Mouse (Mus musculus) kidney, embryonic 15.5 days (tissue): Measurements from ENCODE around the gene Hgd. TPM values are rescaled to one million over a fixed set of nuclear protein-coding genes. Genes with fewer than 3 reads are reported as not detected.

Experiments
- ATAC-seq: fragments of 200-750 bp; cut with Nextera tagmentation; replicated peaks from 2 replicates; pipeline ENCODE4 v1.8.0; 2017; ENCODE audit warnings: moderate TSS enrichment; ENCODE audit not compliant: low FRiP score
- H3K27ac ChIP-seq: fragments of 300-500 bp; sonication (generic); 2 replicates; pipeline ENCODE4 v1.5.1; 2015; ENCODE audit warnings: mild to moderate bottlenecking, inconsistent platforms
- H3K27me3 ChIP-seq: fragments of 300-500 bp; sonication (generic); 2 replicates; pipeline ENCODE4 v1.6.1; 2015; ENCODE audit warnings: inconsistent platforms
- H3K36me3 ChIP-seq: fragments of 300-500 bp; sonication (generic); 2 replicates; pipeline ENCODE4 v1.6.1; 2015; ENCODE audit warnings: inconsistent platforms
- H3K4me1 ChIP-seq: fragments of 300-500 bp; sonication (generic); 2 replicates; pipeline ENCODE4 v1.6.1; 2015; ENCODE audit warnings: inconsistent platforms
- H3K4me2 ChIP-seq: fragments of 300-500 bp; sonication (generic); 2 replicates; pipeline ENCODE4 v1.6.1; 2015; ENCODE audit warnings: moderate library complexity, mild to moderate bottlenecking, inconsistent platforms
- H3K4me3 ChIP-seq: fragments of 300-500 bp; sonication (generic); replicated peaks from 2 replicates; pipeline ENCODE4 v1.5.1; 2015; ENCODE audit warnings: mild to moderate bottlenecking, inconsistent platforms
- H3K9ac ChIP-seq: fragments of 300-500 bp; sonication (generic); 2 replicates; pipeline ENCODE4 v1.6.1; 2015; ENCODE audit warnings: mild to moderate bottlenecking, inconsistent platforms
- H3K9me3 ChIP-seq: fragments of 300-500 bp; sonication (generic); replicated peaks from 2 replicates; pipeline ENCODE4 v1.6.1; 2016; ENCODE audit warnings: inconsistent platforms
- WGBS: fragments of 180-500 bp; shearing (Covaris S2); methylation state at CpG from one replicate; pipeline ENCODE4 v1.1.7; 2015; ENCODE audit warnings: mixed read lengths; 5-methylcytosine and 5-hydroxymethylcytosine counted together
- polyA plus RNA-seq: library from polyadenylated mRNA; unstranded; fragments of >200 nt; fragmentation: Nextera tagmentation; extraction: Ambion mirVana; gene quantifications from 2 replicates; pipeline ENCODE4 v1.2.1, GENCODE M21; 2015

The Hgd gene
- polyA plus RNA-seq, 1 experiment from 2014 or later, result 4.0 TPM

DNA sequence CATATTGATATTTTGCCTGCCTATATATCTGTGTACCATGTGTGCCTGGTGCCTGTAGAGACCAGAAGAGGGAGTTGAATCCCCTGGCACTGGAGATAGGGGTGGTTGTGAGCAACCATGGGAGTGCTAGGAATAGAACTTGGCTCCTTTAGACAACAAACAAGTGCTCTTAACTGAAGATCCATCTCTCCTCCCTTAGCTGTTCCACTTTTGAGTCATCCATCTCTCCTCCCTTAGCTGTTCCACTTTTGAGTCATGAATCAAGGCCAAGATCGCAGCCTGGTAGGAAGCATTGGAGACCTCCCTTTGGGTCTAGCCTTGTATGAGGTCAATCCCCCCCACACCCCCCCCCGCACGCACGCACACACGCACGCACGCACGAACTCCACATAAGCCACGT lies 34.6 kb downstream of the Hgd start:
- H3K36me3 ChIP-seq, result no peaks in the 10 kb centered on the region
- H3K4me2 ChIP-seq, result no peak overlapping the region
- WGBS, result 89% methylated on average over 9 of the region's 9 CpGs
- peaks cover 13% of the 10 kb centered on the region for H3K4me1 ChIP-seq
- H3K27ac ChIP-seq, result no peak overlapping the region
- ATAC-seq, result no peak
- no peak overlapping the region for H3K9ac ChIP-seq
- H3K27me3 ChIP-seq, result no peaks in the 10 kb centered on the region
- H3K9me3 ChIP-seq, result no peaks in the 10 kb centered on the region
- no peak overlapping the region for H3K4me3 ChIP-seq

DNA sequence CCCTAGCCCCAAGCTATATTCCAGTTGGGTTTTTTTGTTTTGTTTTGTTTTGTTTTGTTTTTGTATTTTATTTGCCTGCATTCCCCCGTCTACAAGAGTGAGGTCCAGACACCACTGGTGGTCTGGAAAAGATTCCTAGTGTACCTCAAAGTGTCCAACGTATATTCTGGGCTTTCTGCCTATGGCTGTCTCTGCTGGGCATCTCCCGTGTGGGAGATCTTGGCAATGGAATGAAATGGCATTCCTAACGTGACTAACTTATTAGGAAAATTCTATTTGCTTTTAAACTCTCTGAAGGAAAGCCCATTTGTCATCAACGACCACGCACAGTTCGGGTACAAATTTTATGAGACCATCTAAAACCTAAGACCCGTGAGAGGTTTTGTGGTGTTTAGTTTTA lies 35.5 kb downstream of the Hgd start:
- Histone ChIP-seq H3K9ac (no peak overlapping the region), H3K9me3 (no peaks in the 10 kb centered on the region), H3K27me3 (no peaks in the 10 kb centered on the region), H3K4me1 (peaks cover 13% of the 10 kb centered on the region), H3K4me2 (no peak overlapping the region), H3K27ac (no peak overlapping the region), H3K4me3 (no peak overlapping the region), H3K36me3 (no peaks in the 10 kb centered on the region)
- no peak for ATAC-seq
- WGBS, result 57% methylated on average over 8 of the region's 8 CpGs

- no peaks in the 10 kb centered on the region for H3K9me3 ChIP-seq
- no peak overlapping the region for H3K9ac ChIP-seq
- no peaks in the 10 kb centered on the region for H3K27me3 ChIP-seq
- H3K4me2 ChIP-seq, result no peak overlapping the region
- H3K4me3 ChIP-seq, result no peak overlapping the region
- H3K36me3 ChIP-seq, result no peaks in the 10 kb centered on the region
- no peak overlapping the region for H3K27ac ChIP-seq
- no peak for ATAC-seq
- H3K4me1 ChIP-seq, result peaks cover 13% of the 10 kb centered on the region
- WGBS, result 68% methylated on average over 8 of the region's 8 CpGs
These were observed 36.2 kb downstream of the Hgd start for GRCm38 (mm10) chr16:37616104-37616503.

DNA sequence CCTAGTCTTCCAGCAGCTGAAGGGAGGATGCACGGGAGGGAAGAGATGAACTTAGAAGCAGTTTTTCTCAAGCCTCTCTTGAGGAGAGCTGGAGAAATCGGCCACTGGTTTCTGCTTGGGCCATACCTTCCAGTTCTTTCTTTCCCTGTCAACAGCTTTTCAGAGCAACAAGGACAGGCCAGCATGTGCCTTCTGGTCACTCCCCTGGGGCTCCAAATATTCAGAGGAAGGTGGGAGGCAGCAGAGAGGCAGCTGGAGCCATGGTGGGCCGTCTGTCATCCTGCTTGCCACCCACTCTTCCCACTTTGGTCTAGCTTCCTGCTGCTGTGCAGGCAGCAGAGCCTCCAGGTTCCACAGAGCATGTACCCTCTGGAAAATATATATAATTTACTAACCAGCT lies 37.7 kb downstream of the Hgd start:
- no peak overlapping the region for H3K4me3 ChIP-seq
- no peaks in the 10 kb centered on the region for H3K27me3 ChIP-seq
- no peak overlapping the region for H3K4me2 ChIP-seq
- no peaks in the 10 kb centered on the region for H3K36me3 ChIP-seq
- H3K9ac ChIP-seq, result no peak overlapping the region
- no peak for ATAC-seq
- peaks cover 13% of the 10 kb centered on the region for H3K4me1 ChIP-seq
- H3K9me3 ChIP-seq, result no peaks in the 10 kb centered on the region
- WGBS, result 14% methylated on average over 3 of the region's 3 CpGs
- H3K27ac ChIP-seq, result peak overlapping the region; percentile 37; the same call in 1 of the 2 replicates

GRCm38 (mm10) chr16:37622403-37622802 lies 42.5 kb downstream of the Hgd start:
- H3K9me3 ChIP-seq, result no peaks in the 10 kb centered on the region
- 84% methylated on average over 3 of the region's 3 CpGs for WGBS

GRCm38 (mm10) chr16:37622919-37623318 lies 43.0 kb downstream of the Hgd start:
- ATAC-seq, result no peak
- H3K4me2 ChIP-seq, result no peak overlapping the region
- no peak overlapping the region for H3K27ac ChIP-seq
- H3K9me3 ChIP-seq, result no peaks in the 10 kb centered on the region
- peaks cover 4% of the 10 kb centered on the region; the same call in 1 of the 2 replicates for H3K4me1 ChIP-seq
- no peaks in the 10 kb centered on the region for H3K27me3 ChIP-seq
- no peak overlapping the region for H3K4me3 ChIP-seq
- no peaks in the 10 kb centered on the region for H3K36me3 ChIP-seq
- WGBS, result 78% methylated on average over 5 of the region's 5 CpGs
- H3K9ac ChIP-seq, result no peak overlapping the region

More at GRCm38 (mm10) chr16:37622403-37622802, 42.5 kb downstream of the Hgd start:
- no peak overlapping the region for H3K9ac ChIP-seq
- H3K27ac ChIP-seq, result no peak overlapping the region
- H3K4me3 ChIP-seq, result no peak overlapping the region
- H3K4me1 ChIP-seq, result peaks cover 9% of the 10 kb centered on the region
- no peaks in the 10 kb centered on the region for H3K27me3 ChIP-seq
- no peaks in the 10 kb centered on the region for H3K36me3 ChIP-seq
- H3K4me2 ChIP-seq, result no peak overlapping the region
- no peak for ATAC-seq

DNA sequence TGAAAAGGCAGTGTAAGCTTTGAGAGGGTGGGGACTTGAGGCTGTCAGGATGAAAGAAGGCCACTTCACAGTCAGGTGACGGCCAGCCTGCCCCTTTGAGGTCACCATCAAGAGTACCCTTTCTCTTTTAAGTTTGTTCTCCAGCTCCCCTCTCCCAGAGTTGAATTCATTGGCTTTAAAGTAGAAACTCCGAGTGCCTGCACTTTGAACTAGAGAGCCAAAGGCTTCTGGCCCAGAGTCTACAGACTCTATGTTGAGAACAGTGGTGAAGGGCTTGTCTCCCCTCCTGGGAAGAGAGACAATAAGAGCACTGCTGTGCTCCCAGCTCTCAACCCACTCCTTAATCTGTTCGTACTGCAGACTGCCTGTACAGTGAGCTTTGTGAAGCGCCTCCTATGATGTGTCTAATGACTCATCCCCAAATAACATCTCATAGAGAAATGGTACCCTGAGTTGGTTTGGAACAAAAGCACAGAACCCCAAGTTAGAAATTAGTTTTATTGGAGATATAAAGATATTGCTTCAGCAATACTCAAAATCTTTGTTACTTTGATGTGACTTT lies 46.5 kb downstream of the Hgd start:
- H3K9me3 ChIP-seq, result no peaks in the 10 kb centered on the region
- H3K9ac ChIP-seq, result no peak overlapping the region
- H3K4me2 ChIP-seq, result no peak overlapping the region
- H3K4me3 ChIP-seq, result no peak overlapping the region
- H3K27me3 ChIP-seq, result no peaks in the 10 kb centered on the region
- ATAC-seq, result no peak
- 55% methylated on average over 4 of the region's 4 CpGs for WGBS
- no peak overlapping the region for H3K27ac ChIP-seq
- H3K36me3 ChIP-seq, result no peaks in the 10 kb centered on the region
- H3K4me1 ChIP-seq, result no peaks in the 10 kb centered on the region

GRCm38 (mm10) chr16:37628336-37628735 lies 48.4 kb downstream of the Hgd start:
- Histone ChIP-seq H3K4me3 (no peak overlapping the region), H3K9me3 (no peaks in the 10 kb centered on the region), H3K4me1 (no peaks in the 10 kb centered on the region), H3K36me3 (no peaks in the 10 kb centered on the region), H3K4me2 (no peak overlapping the region), H3K27me3 (no peaks in the 10 kb centered on the region), H3K27ac (no peak overlapping the region), H3K9ac (no peak overlapping the region)
- no peak for ATAC-seq
- WGBS, result 60% methylated on average over 9 of the region's 9 CpGs

GRCm38 (mm10) chr16:37629011-37629410 lies 49.1 kb downstream of the Hgd start:
- H3K9me3 ChIP-seq, result no peaks in the 10 kb centered on the region
- WGBS, result 89% methylated on average over 7 of the region's 7 CpGs
- H3K27me3 ChIP-seq, result no peaks in the 10 kb centered on the region
- no peak overlapping the region for H3K9ac ChIP-seq
- H3K4me2 ChIP-seq, result no peak overlapping the region
- no peak for ATAC-seq
- no peaks in the 10 kb centered on the region for H3K36me3 ChIP-seq
- H3K4me3 ChIP-seq, result no peak overlapping the region
- no peak overlapping the region for H3K27ac ChIP-seq
- no peaks in the 10 kb centered on the region for H3K4me1 ChIP-seq

DNA sequence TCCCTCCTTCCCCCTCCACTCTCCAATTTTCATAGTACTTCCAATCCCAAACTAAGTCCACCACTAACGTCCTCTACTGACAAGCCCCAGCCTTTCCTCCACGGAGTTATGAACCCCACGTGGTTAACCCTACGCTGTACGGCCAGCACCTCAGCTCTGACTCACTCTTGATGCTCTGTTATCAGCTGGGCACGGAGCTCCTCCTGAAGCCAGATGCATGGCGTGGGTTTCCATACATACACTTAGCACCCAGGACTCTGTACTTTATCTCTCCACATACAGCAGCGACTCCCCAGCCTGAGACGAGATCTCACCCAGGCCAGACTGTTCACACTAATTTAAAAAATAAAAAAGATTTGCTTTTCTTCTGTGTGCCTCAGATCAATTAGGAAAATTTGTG lies 54.6 kb downstream of the Hgd start:
- H3K27ac ChIP-seq, result no peak overlapping the region
- H3K4me1 ChIP-seq, result no peaks in the 10 kb centered on the region
- H3K36me3 ChIP-seq, result no peaks in the 10 kb centered on the region
- H3K4me2 ChIP-seq, result no peak overlapping the region
- no peak overlapping the region for H3K4me3 ChIP-seq
- no peak overlapping the region for H3K9ac ChIP-seq
- no peaks in the 10 kb centered on the region for H3K9me3 ChIP-seq
- 73% methylated on average over 9 of the region's 9 CpGs for WGBS
- H3K27me3 ChIP-seq, result no peaks in the 10 kb centered on the region
- no peak for ATAC-seq

- no peak for ATAC-seq
- H3K36me3 ChIP-seq, result no peaks in the 10 kb centered on the region
- H3K9me3 ChIP-seq, result no peaks in the 10 kb centered on the region
- H3K4me1 ChIP-seq, result no peaks in the 10 kb centered on the region
- H3K9ac ChIP-seq, result no peak overlapping the region
- H3K4me3 ChIP-seq, result no peak overlapping the region
- 84% methylated on average over 1 of the region's 1 CpGs for WGBS
- H3K27me3 ChIP-seq, result no peaks in the 10 kb centered on the region
- no peak overlapping the region for H3K4me2 ChIP-seq
- no peak overlapping the region for H3K27ac ChIP-seq
These were observed 55.1 kb downstream of the Hgd start for GRCm38 (mm10) chr16:37635095-37635494.

- no peaks in the 10 kb centered on the region for H3K9me3 ChIP-seq
- H3K4me3 ChIP-seq, result no peak overlapping the region
- no peaks in the 10 kb centered on the region for H3K4me1 ChIP-seq
- ATAC-seq, result no peak
- no peak overlapping the region for H3K4me2 ChIP-seq
- 50% methylated on average over 6 of the region's 6 CpGs for WGBS
- no peaks in the 10 kb centered on the region for H3K27me3 ChIP-seq
- no peaks in the 10 kb centered on the region for H3K36me3 ChIP-seq
- H3K27ac ChIP-seq, result no peak overlapping the region
- H3K9ac ChIP-seq, result no peak overlapping the region
These were observed 56.2 kb downstream of the Hgd start for GRCm38 (mm10) chr16:37636107-37636506.

DNA sequence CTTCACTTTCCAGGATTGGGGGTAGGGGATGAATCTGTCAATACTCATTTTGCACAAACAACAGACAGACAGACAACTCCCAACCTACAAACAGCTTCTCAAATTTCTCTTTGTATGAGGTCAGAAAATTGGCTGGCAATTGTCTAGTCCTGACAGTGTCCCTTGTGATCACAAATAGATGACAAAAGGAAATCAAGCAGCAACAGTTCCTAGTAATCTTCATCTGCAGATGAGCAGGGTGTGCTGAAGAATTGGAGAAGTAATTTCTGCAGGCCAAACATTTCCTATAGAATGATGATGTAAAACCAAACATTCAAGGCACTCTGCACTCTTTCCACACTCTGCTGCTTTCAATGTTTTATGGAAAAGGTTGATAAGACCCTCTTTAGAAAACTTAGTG lies 57.8 kb downstream of the Hgd start:
- Histone ChIP-seq H3K9me3 (no peaks in the 10 kb centered on the region), H3K4me3 (no peak overlapping the region)

More for the DNA sequence above, 57.8 kb downstream of the Hgd start:
- Histone ChIP-seq H3K27me3 (no peaks in the 10 kb centered on the region), H3K4me1 (no peaks in the 10 kb centered on the region), H3K4me2 (no peak overlapping the region), H3K9ac (no peak overlapping the region), H3K27ac (no peak overlapping the region), H3K36me3 (no peaks in the 10 kb centered on the region)
- no peak for ATAC-seq
